Mouse (Mus musculus) gastrocnemius, adult 18-20 months (tissue): Measurements from ENCODE around the gene R3hdm2. TPM values are rescaled to one million over a fixed set of nuclear protein-coding genes. Genes with fewer than 3 reads are reported as not detected.

Source experiments
- DNase-seq: peaks from one replicate; pipeline ENCODE4 v3.0.0; 2021; ENCODE audit warnings: low spot score
- total RNA-seq, 2 experiments: library from RNA; stranded (reverse); gene quantifications; 2 replicates each; pipeline ENCODE4 v1.2.3; 2021

R3hdm2 gene
- total RNA-seq, 2 experiments from 2014 or later: 133 to 135 TPM

DNA sequence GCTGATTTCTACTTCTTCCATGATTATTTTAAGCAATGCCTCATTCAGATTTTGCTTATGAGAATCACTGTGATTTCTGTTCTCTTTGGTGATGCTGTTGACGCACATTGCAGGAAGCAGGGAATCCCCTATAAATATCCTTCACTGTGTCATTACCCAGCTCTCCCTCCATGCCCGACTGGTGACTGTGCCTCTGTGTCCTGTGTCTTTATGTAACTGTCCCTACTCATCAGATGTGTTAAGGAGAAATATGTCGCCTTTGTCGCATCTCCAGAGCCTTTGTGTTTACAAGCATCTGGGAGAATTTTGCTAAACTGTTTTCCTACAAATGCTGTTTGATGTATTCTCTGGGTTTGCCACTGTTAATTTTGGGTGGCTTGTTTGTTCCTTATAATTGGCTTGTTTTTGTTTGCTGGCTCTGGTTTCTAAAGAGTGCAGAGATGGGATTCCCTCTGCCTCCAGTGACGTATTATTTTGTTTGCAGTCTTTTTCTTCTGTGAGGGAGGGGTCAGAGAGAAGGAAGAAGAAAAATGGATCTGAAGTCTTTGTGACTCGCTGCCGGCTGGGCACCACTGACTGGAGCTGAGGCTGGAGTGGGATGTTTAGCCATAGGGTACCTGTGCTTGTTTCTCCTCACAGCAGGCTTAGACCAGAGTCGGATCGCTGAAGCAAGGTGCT, 40.7 kb downstream of the R3hdm2 start:
- DNase-seq: peak; percentile 21

DNA sequence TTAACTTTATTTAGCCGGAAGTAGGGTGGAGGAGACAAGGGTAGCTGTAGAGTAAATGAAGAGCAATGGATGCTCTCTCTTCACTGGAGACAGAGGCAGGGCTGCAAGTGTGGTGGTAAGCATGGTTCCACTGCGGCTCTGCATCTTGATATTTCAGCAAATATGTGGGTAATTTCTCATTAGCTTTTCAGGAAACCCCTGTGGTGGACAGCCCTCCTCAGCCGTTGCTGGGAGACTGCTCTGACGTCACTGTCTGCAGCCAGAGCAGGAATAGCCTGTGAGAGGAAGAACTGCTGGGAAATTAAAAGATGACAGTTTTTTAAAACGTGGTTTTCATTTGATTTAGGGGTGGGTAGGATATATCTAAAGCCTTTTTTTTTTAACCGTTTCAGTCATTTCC, 41.9 kb downstream of the R3hdm2 start:
- peak; percentile 32 for DNase-seq

DNA sequence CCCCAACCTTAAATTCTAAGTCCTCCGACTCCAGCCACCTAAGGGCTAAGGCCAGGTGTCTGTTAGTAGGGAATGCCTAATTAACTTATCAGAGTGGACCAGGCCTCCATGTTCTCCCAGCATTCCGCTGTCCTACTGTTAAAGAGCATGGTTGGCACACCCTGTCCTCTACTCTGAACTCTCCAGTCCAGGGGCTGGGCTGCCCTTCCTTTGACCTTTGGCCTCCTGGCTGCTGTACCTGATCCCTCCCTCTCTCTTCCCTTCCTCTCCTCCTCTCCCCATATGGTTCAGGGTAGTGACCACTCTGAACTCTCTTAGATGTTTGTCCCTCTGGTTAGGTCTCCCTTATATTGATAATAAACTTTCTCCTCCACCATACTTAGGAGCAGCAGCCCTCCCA, 45.7 kb downstream of the R3hdm2 start:
- no peak for DNase-seq

DNA sequence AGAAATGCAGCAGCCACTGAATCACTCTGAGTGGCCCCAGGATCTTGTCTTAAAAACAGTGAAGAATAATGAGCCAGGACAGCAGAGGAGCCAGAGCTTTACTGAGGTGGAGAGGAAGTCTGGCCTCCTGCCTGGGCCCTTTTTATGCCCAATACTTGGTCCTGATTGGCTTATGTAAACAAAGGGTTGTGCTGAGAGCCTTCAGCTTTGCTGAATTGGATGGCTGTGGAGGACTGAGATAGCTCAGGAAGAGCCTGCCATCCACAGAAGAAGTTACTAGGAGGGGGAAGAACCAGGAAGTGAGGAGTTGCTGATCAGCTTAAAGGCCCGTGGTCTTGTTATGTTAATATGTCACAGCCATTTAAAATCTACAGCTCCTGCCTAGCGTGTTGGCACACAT, 46.5 kb downstream of the R3hdm2 start:
- DNase-seq: no peak

DNA sequence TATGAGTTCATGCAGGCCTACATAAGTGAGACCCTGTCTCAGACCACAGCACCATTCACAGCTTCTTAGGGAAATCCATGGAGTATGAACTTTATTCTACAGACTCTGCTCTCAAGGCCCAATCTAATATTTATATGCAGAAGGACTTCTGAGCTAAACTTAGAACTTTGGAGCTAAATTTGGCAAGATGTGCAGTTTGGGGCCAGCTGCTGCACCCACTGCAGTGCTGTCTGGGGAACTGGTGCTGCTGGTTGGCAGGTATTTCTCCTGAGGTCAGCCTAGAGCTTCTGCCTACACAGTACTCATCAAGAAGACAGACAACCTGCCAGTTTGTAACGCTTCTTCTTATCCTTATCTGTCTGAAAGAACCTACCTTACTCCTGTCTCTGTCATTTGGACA, 47.0 kb downstream of the R3hdm2 start:
- peak; percentile 28 for DNase-seq

DNA sequence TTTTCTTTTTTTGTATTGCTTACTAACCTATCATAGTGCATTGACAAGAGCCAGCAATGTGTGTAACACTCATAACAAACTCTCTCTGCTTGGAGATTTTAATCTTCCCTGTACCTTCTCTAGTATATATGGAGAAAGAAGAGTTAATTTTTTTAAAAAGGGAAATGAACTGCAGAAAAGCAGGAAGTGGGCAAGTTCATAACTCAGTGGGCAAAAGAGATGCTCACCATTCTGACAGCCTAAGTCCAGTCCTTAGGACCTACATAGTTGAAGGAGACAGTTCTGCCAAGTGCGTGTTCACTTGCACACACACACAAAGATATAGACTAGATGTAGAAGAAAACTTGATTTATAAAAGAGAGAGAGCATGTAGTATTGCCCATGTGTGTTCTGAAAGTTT, 47.9 kb downstream of the R3hdm2 start:
- DNase-seq: no peak

DNA sequence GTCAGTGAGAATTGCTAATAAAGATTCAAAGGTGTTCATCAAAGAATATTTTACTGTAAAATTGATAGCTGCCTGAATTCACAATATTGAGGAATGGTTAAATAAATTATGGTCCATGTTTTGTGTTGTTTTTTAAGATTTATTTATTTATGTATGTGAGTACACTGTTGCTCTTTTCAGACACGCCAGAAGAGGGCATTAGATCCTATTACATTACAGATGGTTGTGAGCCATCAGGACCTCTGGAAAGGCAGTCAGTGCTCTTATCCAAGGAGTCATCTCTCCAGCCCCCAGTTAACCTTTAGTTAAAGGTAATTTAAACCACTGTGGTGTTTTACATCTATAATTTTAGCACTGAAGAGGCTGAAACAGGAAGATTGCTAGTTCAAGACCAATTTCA, 49.4 kb downstream of the R3hdm2 start:
- DNase-seq: no peak

DNA sequence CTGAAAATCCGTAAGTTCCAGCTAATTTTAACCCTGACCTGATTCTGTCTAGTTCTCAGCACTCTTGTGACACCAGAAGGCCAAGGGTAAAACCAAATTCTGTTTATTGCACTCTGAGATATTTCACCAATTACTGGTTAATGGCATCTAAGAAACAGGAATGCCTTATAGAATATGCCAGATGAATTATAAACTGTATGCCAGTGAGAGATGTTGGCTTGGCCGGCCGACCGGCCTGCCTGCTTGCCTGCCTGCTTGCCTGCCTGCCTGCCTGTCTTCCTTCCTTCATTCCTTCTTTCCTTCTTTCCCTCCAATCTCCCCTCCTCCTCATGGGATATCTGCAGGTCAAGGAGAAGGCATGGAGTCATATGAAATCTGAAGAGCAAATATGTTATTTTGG, 52.3 kb downstream of the R3hdm2 start:
- DNase-seq: no peak

DNA sequence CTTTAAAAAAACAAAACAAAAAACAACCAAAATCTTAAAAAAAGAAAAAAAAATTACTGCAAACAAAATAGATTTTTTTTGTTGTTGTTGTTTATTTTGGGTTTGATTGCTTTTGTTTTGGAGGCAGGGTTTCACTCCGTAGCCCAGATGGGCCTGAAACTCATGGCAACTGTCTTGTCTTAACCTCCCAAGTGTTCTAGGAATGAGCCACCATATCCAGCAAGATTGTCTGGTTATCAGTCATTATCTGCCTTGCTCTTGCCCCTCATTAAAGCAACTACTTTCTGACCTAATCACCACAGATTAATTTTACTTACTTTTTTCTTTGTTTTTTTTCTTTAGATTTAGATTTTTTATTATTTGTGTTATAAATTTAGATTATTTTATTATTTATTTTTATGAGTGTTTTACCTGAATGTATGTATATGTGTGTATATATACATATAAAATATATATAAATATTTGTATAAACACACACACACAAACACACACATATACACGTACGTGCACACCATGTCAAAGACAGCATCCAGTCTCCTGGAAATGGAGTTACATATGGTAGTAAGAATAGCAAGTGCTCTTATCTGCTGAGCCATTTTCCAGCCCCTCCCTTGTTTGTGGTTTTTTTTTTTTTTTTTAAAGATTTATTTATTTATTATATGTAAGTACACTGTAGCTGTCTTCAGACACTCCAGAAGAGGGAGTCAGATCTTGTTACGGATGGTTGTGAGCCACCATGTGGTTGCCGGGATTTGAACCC, 57.4 kb downstream of the R3hdm2 start:
- DNase-seq: no peak

DNA sequence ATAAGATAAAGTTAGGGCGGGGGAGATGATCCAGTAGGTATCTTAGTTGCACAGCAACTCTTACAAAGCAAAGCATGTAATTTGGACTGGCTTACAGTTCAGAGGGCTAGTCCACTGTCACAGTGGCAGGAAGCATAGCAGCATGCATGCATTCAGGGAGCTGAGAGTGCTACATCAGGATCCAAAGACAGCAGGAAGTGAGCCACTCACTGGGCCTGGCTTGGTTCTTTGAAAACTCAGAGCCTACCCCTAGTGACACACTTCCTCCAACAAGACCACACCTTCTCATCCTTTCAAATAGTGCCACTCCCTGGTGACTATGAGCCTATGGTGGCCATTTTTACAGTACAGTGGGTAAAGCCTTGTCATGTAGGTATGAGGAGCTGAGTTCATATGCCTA, 73.6 kb downstream of the R3hdm2 start:
- DNase-seq: no peak

DNA sequence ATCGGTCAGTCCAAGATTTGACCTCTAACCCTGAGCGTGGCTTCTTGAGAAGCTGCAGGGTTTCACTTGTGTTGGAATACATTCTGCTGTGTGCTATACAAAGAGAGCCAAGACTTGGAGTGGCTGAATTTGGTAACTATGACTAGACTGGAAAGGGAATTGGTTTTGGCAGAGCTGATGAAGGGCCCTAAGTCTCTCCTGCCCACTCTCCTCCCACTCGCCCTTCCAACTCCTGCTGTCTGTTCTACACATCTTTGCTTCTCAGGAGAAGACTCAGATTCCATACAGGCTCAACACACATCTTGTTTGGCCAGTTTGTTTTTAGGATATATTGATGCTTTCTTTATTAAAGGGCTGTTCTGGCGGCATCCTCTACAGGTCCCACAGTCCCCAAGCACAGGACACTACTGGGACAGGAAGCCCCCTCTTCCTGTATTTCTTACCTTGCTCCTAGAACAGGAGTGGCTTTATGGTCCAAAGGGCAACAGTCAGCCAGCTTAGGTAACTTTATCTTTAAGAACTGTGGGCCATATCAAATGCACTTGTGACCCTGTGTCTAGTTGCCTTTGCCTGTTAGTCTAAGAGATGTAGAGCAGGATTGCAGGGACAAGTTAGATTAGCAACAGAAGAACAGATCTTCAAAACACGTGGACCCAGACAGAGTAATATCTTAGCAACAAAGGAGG, 82.4 kb downstream of the R3hdm2 start:
- no peak for DNase-seq

DNA sequence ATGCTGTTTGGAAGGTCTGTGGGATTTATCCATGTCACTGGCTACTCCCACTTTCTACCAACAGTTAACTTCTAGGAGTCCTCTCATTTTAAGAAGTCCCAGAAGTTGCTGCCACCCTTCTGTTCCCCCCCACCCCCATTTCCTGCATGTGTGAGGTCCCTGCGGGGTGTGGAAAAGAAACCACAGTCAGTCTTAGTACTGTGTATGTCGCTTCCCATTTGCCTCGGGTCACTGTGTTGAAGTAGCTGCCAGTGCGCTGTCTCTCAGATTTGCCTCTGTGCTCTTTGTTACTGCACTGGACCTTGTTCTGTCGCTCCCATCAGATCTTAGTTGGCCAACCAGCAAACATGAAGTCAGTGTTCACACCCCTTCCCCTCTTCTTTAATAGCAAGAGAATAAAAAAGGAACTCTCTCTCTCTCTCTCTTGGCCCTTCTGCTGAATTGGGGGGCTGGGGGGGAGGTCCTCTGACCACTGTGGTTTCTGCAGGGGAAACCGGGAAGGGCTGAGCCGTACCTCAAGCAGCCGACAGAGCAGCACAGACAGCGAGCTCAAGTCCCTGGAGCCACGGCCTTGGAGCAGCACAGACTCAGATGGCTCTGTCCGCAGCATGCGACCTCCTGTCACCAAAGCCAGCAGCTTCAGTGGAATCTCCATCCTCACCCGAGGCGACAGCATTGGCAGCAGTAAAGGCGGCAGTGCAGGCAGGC, 91.3 kb downstream of the R3hdm2 start:
- no peak for DNase-seq

DNA sequence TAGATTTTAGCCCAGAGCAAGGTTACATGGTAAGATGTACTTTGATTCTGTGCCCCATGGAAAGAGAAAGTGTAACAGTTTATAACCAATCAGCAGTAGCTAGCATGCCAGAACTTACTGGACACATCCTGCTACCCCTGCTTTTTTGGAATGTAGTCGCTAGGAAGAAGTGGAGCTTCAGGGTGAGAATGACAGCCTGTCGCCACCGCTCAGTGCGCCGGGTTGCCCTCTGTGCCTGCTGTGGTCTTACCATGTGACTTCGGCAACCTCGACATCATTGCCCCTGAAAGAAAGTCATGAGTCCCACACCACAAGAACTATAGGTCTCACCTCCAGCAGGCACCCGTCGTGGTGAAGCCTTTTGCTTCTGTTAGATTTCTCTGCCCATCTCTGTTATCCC, 92.6 kb downstream of the R3hdm2 start:
- no peak for DNase-seq

DNA sequence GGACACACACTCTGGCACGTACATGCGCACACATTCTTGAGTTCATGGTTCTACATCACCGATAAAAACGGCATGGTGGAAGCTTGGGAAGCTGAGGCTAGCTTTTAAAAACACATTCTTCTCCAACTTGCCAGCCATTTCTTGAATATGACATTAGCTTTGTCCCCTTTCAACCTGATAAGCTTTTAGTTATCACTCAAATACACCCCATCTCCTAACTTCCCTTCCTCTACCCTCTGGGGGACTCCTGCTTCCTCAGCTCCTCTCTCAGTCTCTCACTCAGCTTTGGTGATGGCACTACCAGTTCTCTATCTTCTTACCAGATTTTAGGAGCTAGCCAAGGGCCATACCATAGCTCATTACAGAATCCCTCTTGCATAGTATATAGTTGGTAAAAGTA, 95.0 kb downstream of the R3hdm2 start:
- no peak for DNase-seq

DNA sequence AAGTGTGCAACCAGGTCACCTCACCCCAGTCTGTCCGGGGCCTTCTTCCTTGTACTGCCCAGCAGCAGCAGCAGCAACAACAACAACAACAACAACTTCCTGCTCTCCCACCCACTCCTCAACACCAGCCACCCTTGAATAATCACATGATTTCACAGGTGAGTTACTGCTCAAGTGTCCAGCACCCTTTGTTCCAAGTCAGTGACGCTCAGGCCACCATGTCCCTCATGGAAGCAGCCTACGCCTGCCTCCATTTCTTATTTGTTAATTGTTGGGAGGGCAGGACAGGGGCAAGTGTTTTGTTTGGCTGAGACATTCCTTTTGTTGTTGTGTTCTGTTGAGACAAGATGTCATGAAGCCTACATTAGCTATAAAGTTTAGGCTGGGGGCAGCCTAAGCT, 96.4 kb downstream of the R3hdm2 start:
- no peak for DNase-seq

DNA sequence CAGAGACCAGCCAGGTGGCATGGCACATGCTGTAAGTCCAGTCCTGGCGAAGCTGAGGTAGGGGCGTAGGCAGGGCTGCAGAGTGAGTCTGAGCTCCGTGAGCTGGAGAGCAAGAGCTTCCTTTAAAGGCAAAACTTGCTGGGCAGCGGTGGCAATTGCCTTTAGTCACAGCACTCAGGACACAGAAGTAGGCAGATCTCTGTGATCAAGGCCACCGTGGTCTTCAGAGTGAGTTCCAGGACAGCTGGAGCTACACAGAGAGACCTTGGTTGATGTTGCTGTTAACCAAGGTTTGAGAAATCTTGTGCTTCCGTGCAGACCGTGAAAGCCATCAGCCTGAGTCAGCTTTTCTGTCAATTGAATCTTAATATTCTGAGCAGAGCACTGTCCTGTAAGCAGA, 97.2 kb downstream of the R3hdm2 start:
- DNase-seq: no peak

DNA sequence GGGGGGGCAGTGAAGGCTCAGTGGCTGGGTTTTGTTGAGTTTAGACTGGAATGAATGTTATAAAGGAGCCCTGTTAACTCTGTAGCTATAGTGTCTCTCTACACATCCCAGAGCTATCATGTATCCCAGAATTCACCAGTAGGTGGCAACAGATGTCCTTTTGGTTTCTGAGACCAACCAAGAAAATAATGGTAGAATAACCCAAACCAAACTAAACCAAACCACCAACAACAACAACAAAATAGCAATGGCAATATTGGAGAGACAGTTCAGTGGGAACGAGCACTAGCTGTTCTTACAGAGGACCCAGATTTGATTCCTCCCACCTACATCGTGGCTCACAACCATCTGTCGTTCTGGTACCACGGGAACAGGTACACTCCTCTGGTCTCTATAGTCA, 99.0 kb downstream of the R3hdm2 start:
- peak; percentile 45 for DNase-seq

DNA sequence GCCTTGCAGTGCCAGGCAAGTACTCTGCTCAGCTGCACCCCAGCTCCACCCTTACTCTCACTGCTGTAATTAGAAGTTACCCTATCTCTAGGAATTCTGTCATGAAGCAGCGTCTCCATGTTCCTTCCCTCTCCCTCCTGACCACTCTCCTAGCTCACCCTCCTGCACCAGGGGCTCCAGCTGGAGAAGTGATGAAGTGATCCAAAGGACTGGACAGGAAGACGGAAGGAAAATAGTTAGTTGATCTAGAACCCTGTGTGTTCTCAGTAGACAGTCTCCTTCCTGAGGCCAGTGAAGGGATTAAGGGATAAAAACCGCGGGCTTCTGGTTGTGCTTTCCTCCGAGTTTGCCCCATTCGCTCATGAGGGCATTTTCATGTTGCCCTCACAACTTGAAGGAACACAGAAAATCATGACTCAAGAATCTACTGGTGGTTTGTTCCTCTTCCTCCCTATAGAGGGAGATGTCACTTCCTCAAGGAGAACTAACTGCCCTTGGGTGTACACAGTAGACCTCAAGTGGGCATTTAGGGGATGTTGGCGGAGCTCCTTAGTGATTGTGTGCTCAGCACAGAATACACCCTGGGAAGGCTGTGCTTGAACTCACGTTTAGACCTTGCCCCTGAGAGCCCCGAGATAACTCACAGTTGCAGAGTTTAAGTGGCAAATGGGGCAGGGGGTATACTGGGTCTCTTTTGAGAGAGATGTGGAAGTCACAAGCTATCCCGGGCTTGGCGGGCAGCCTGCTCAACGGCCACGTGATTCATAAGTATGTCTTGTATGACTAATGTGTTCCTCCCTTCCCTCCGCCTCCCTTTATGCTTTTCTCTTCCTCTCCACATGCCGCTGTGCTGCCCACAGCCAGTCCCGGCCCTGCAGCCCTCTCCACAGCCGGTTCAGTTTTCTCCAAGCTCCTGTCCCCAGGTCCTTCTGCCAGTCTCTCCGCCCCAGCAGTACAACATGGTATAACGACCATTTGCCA, 101.0 kb downstream of the R3hdm2 start:
- DNase-seq: peak; percentile 37

DNA sequence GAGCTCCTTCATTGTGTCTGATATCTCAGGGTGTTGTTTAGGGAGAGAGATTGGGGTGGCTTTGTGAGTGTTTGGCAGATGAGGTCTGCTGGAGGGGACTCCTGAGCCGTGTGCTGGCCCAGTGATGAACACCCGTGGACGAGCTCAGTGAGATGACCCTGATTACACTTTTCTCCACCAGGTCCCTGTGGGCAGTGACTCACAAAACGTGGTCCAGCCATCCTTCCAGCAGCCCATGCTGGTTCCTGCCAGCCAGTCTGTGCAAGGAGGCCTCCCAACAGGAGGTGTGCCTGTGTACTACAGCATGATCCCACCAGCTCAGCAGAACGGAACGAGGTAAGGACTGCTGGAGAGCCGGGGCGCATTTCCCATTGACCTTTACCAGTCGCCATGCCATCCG, 105.1 kb downstream of the R3hdm2 start:
- no peak for DNase-seq

DNA sequence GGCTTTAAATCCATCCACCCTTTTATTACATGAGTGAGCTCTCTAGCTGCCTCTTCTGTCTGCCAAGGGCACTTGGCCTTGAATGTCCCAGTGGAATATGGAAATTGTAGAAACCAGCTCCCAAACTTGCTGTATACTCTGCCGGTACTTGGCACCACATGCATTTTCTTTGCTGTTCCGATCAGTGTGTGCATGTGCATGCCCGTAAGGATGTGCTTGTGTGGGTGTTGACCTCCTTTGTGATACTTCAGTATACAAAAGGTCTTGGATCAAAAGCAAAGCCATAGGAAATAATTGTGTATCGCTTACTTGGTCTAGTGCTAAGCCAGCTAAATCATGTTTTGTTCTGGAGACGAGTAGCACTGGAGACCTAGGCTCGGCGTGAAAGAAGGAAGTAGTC, 108.7 kb downstream of the R3hdm2 start:
- no peak for DNase-seq
